Mouse (Mus musculus): ENCODE data around the gene Gsta3. TPM values are rescaled to one million over a fixed set of nuclear protein-coding genes. Genes with fewer than 3 reads are reported as not detected.
"Not testable (repeated sequence)": the region's sequence is repeated elsewhere in the genome, so short reads cannot be mapped to it uniquely, and the experiment has no call there.

The Gsta3 gene
- polyA plus RNA-seq, 1 experiment from 2014 or later, result 71.7 TPM

- ATAC-seq (ENCODE audit: low FRiP score, low TSS enrichment) (no peak), DNase-seq (ENCODE audit: low spot score) (no peak)
- H3K4me3 ChIP-seq (ENCODE audit: low read depth, low read length), result no peak overlapping the region
- H3K9me3 ChIP-seq (ENCODE audit: control insufficient read depth, low read length), result no peaks in the 10 kb centered on the region
- WGBS, result 64% methylated on average over 5 of the region's 5 CpGs
- TF ChIP-seq CTCF (IDR thresholded peaks at IDR 0.05; ENCODE audit: low read depth) (no peak), EP300 (optimal IDR thresholded peaks at IDR 0.05) (no peak)
- no peaks in the 10 kb centered on the region for H3K4me1 ChIP-seq (replicated peaks; ENCODE audit: control insufficient read depth, insufficient read depth)
- H3K36me3 ChIP-seq (ENCODE audit: control insufficient read depth, insufficient read depth, low read length), result no peaks in the 10 kb centered on the region
- H3K27ac ChIP-seq (replicated peaks), result no peak overlapping the region
- H3K9ac ChIP-seq (ENCODE audit: low read length), result no peak overlapping the region
- no peaks in the 10 kb centered on the region for H3K27me3 ChIP-seq (ENCODE audit: control insufficient read depth, insufficient read depth, low read length)
- H3K4me2 ChIP-seq (replicated peaks; ENCODE audit: low read depth), result no peak overlapping the region
These were observed 16.5 kb downstream of the Gsta3 start for GRCm38 (mm10) chr1:21256871-21257270.

GRCm38 (mm10) chr1:21259981-21260380, 19.6 kb downstream of the Gsta3 start:
- not testable (repeated sequence) for H3K4me1 ChIP-seq (replicated peaks; ENCODE audit: control insufficient read depth, insufficient read depth); ATAC-seq (ENCODE audit: low FRiP score, low TSS enrichment); H3K27ac ChIP-seq (replicated peaks); DNase-seq (ENCODE audit: low spot score); H3K9me3 ChIP-seq (ENCODE audit: control insufficient read depth, low read length); H3K4me2 ChIP-seq (replicated peaks; ENCODE audit: low read depth); H3K4me3 ChIP-seq (ENCODE audit: low read depth, low read length); H3K36me3 ChIP-seq (ENCODE audit: control insufficient read depth, insufficient read depth, low read length); H3K9ac ChIP-seq (ENCODE audit: low read length); H3K27me3 ChIP-seq (ENCODE audit: control insufficient read depth, insufficient read depth, low read length)
- WGBS, result 80% methylated on average over 8 of the region's 8 CpGs

GRCm38 (mm10) chr1:21262401-21262800, 22.0 kb downstream of the Gsta3 start:
- WGBS, result 87% methylated on average over 5 of the region's 5 CpGs
- H3K4me2 ChIP-seq (replicated peaks; ENCODE audit: low read depth), result no peak overlapping the region
- ATAC-seq (ENCODE audit: low FRiP score, low TSS enrichment), result no peak
- DNase-seq (ENCODE audit: low spot score), result no peak
- H3K9me3 ChIP-seq (ENCODE audit: control insufficient read depth, low read length), result no peaks in the 10 kb centered on the region
- H3K4me1 ChIP-seq (replicated peaks; ENCODE audit: control insufficient read depth, insufficient read depth), result no peaks in the 10 kb centered on the region
- H3K27ac ChIP-seq (replicated peaks), result no peak overlapping the region
- TF ChIP-seq CTCF (IDR thresholded peaks at IDR 0.05; ENCODE audit: low read depth) (no peak), EP300 (optimal IDR thresholded peaks at IDR 0.05) (no peak)
- H3K27me3 ChIP-seq (ENCODE audit: control insufficient read depth, insufficient read depth, low read length), result no peaks in the 10 kb centered on the region
- no peaks in the 10 kb centered on the region; the same call in 1 of the 2 replicates for H3K36me3 ChIP-seq (ENCODE audit: control insufficient read depth, insufficient read depth, low read length)
- no peak overlapping the region for H3K9ac ChIP-seq (ENCODE audit: low read length)
- H3K4me3 ChIP-seq (ENCODE audit: low read depth, low read length), result no peak overlapping the region

- 82% methylated on average over 4 of the region's 4 CpGs for WGBS
- H3K27me3 ChIP-seq (ENCODE audit: control insufficient read depth, insufficient read depth, low read length), result no peaks in the 10 kb centered on the region
- ATAC-seq (ENCODE audit: low FRiP score, low TSS enrichment), result no peak
- H3K4me3 ChIP-seq (ENCODE audit: low read depth, low read length), result no peak overlapping the region
- H3K4me1 ChIP-seq (replicated peaks; ENCODE audit: control insufficient read depth, insufficient read depth), result no peaks in the 10 kb centered on the region
- no peaks in the 10 kb centered on the region; the same call in 1 of the 2 replicates for H3K36me3 ChIP-seq (ENCODE audit: control insufficient read depth, insufficient read depth, low read length)
- H3K27ac ChIP-seq (replicated peaks), result no peak overlapping the region
- no peak for DNase-seq (ENCODE audit: low spot score)
- no peak for TF ChIP-seq EP300 (optimal IDR thresholded peaks at IDR 0.05)
- TF ChIP-seq CTCF (IDR thresholded peaks at IDR 0.05; ENCODE audit: low read depth), result no peak
- no peaks in the 10 kb centered on the region for H3K9me3 ChIP-seq (ENCODE audit: control insufficient read depth, low read length)
- no peak overlapping the region for H3K4me2 ChIP-seq (replicated peaks; ENCODE audit: low read depth)
- no peak overlapping the region for H3K9ac ChIP-seq (ENCODE audit: low read length)
These were observed 23.6 kb downstream of the Gsta3 start for GRCm38 (mm10) chr1:21263986-21264385.

GRCm38 (mm10) chr1:21264747-21265146, 24.4 kb downstream of the Gsta3 start:
- no peaks in the 10 kb centered on the region; the same call in 1 of the 2 replicates for H3K36me3 ChIP-seq (ENCODE audit: control insufficient read depth, insufficient read depth, low read length)
- no peak overlapping the region for H3K9ac ChIP-seq (ENCODE audit: low read length)
- no peak overlapping the region for H3K27ac ChIP-seq (replicated peaks)
- 75% methylated on average over 8 of the region's 8 CpGs for WGBS
- TF ChIP-seq CTCF (IDR thresholded peaks at IDR 0.05; ENCODE audit: low read depth) (no peak), EP300 (optimal IDR thresholded peaks at IDR 0.05) (no peak)
- H3K4me2 ChIP-seq (replicated peaks; ENCODE audit: low read depth), result no peak overlapping the region
- no peak overlapping the region for H3K4me3 ChIP-seq (ENCODE audit: low read depth, low read length)
- no peaks in the 10 kb centered on the region for H3K4me1 ChIP-seq (replicated peaks; ENCODE audit: control insufficient read depth, insufficient read depth)
- no peaks in the 10 kb centered on the region for H3K9me3 ChIP-seq (ENCODE audit: control insufficient read depth, low read length)
- DNase-seq (ENCODE audit: low spot score) (no peak), ATAC-seq (ENCODE audit: low FRiP score, low TSS enrichment) (no peak)
- no peaks in the 10 kb centered on the region for H3K27me3 ChIP-seq (ENCODE audit: control insufficient read depth, insufficient read depth, low read length)

DNA sequence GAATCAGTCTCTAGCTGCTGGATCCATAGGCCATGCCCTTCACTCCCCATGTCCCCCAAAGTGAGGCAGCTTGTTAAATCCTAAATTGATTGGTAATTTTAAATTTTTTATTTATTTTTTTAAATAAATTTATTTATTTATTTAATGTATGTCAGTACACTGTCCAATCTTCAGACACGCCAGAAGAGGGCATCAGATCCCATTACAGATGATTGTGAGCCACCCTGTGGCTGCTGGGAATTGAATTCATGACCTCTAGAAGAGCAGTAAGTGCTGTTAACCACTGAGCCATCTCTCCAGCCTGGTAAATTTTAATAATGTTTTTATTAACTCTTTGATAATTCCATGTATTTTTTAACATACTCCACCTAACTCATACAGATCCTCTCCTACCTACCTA, 26.4 kb downstream of the Gsta3 start:
- WGBS, result 92% methylated on average over 1 of the region's 1 CpGs
- Histone ChIP-seq H3K27ac (replicated peaks) (no peak overlapping the region), H3K36me3 (ENCODE audit: control insufficient read depth, insufficient read depth, low read length) (no peaks in the 10 kb centered on the region; the same call in 1 of the 2 replicates), H3K4me2 (replicated peaks; ENCODE audit: low read depth) (no peak overlapping the region), H3K9ac (ENCODE audit: low read length) (no peak overlapping the region), H3K27me3 (ENCODE audit: control insufficient read depth, insufficient read depth, low read length) (no peaks in the 10 kb centered on the region), H3K9me3 (ENCODE audit: control insufficient read depth, low read length) (no peaks in the 10 kb centered on the region), H3K4me3 (ENCODE audit: low read depth, low read length) (no peak overlapping the region), H3K4me1 (replicated peaks; ENCODE audit: control insufficient read depth, insufficient read depth) (no peaks in the 10 kb centered on the region)
- no peak for ATAC-seq (ENCODE audit: low FRiP score, low TSS enrichment)
- TF ChIP-seq EP300 (optimal IDR thresholded peaks at IDR 0.05) (no peak), CTCF (IDR thresholded peaks at IDR 0.05; ENCODE audit: low read depth) (peak; percentile 33)
- DNase-seq (ENCODE audit: low spot score), result no peak

DNA sequence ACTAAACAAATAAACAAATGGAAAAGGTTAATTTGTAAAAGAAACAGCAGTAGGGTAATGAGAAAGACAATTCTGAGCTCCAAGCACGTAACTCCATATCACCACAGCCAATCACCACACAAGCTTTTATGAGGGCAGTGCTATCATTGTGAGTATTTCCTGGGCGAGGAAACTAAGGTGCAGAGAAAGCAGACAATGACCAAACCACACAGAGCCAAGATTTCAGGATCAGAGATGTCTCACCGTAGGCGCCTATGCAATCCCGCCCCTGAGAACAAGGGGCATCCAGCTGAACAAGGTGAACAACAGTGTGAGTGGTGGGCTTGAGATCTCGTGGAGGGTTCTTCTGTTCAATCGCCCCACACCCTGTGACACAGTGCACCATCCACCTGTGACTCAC, 27.1 kb downstream of the Gsta3 start:
- not testable (repeated sequence) for DNase-seq (ENCODE audit: low spot score); H3K9me3 ChIP-seq (ENCODE audit: control insufficient read depth, low read length); H3K27ac ChIP-seq (replicated peaks); H3K36me3 ChIP-seq (ENCODE audit: control insufficient read depth, insufficient read depth, low read length); H3K4me3 ChIP-seq (ENCODE audit: low read depth, low read length); ATAC-seq (ENCODE audit: low FRiP score, low TSS enrichment); H3K27me3 ChIP-seq (ENCODE audit: control insufficient read depth, insufficient read depth, low read length); H3K4me2 ChIP-seq (replicated peaks; ENCODE audit: low read depth); H3K4me1 ChIP-seq (replicated peaks; ENCODE audit: control insufficient read depth, insufficient read depth); H3K9ac ChIP-seq (ENCODE audit: low read length)
- 87% methylated on average over 5 of the region's 7 CpGs for WGBS

Measured in stomach, postnatal 0 days (tissue).